Mouse (Mus musculus): ENCODE measurements around the gene Clstn2. TPM values are rescaled to one million over a fixed set of nuclear protein-coding genes. Genes with fewer than 3 reads are reported as not detected.

Gene Clstn2
- total and polyA plus RNA-seq, 3 experiments = 0.05 TPM; not detected in 2

DNA sequence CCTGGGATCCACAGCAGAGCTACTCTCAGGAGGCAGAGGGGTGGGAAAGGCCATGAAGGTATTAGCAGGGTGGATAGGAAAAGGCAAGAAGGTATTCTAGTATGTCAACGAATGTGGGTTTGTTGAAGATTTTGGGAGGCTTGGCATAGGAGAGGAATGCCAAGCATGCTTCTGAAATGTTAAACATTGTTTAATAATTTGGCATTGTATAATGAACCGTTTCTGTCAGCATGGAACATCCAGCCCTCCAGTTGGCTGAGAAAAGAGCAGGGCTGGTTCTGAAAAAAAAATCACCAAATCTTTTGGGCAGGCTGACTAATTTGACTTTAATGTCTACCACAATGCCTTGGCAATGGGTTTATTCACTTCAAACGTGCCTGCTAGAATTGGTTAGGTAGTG is 355.9 kb downstream of the Clstn2 start:
- ATAC-seq (ENCODE audit: extremely low read depth, insufficient number of reproducible peaks, low FRiP score, poor library complexity, severe bottlenecking) (no peak), DNase-seq (ENCODE audit: low spot score) (no peak)
- Histone ChIP-seq H3K4me3 (ENCODE audit: low read depth, low read length) (no peak overlapping the region), H3K36me3 (replicated peaks) (no peaks in the 10 kb centered on the region), H3K4me1 (ENCODE audit: insufficient read depth, low read depth, low read length) (no peaks in the 10 kb centered on the region), H3K27me3 (ENCODE audit: insufficient read depth, low read length) (no peaks in the 10 kb centered on the region), H3K9me3 (replicated peaks) (peaks cover 43% of the 10 kb centered on the region)
- TF ChIP-seq GATA1 (IDR thresholded peaks at IDR 0.05; ENCODE audit: borderline replicate concordance, low read length) (no peak), TAL1 (conservative IDR thresholded peaks at IDR 0.05; ENCODE audit: low read depth, low read length) (no peak), GATA2 (IDR thresholded peaks at IDR 0.05; ENCODE audit: borderline replicate concordance, low read depth, low read length) (no peak), POLR2AphosphoS5 (IDR thresholded peaks at IDR 0.05; ENCODE audit: insufficient replicate concordance, low read depth, low read length) (no peak), CTCF (IDR thresholded peaks at IDR 0.05; ENCODE audit: low read depth, low read length) (no peak)

DNA sequence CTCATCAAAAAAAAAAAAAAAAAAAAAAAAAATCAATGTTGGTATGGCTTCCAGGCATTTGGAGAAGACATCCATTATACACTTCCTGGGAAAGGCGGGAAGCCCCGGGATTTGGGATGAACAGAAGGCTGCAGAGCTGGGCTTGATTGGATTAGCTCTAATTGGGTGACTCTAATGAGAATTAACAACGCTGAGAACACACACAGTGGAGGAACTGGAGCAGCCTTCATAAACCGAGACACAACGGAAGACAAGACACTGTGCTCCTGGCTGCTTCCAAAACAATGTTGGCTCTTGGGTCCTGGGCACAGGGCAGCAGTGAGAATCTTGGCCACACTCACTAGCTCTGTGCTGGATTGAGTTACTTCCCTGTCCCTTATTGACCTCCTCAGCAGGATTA is 360.3 kb downstream of the Clstn2 start:
- no peak for DNase-seq (ENCODE audit: low spot score)
- TF ChIP-seq CTCF (IDR thresholded peaks at IDR 0.05; ENCODE audit: low read depth, low read length) = no peak
- TF ChIP-seq TAL1 (conservative IDR thresholded peaks at IDR 0.05; ENCODE audit: low read depth, low read length) = no peak
- no peak for TF ChIP-seq GATA2 (IDR thresholded peaks at IDR 0.05; ENCODE audit: borderline replicate concordance, low read depth, low read length)
- TF ChIP-seq GATA1 (IDR thresholded peaks at IDR 0.05; ENCODE audit: borderline replicate concordance, low read length) = no peak
- TF ChIP-seq POLR2AphosphoS5 (IDR thresholded peaks at IDR 0.05; ENCODE audit: insufficient replicate concordance, low read depth, low read length) = no peak
- Histone ChIP-seq H3K4me1 (ENCODE audit: insufficient read depth, low read depth, low read length) (no peaks in the 10 kb centered on the region), H3K4me3 (ENCODE audit: low read depth, low read length) (no peak overlapping the region), H3K27me3 (ENCODE audit: insufficient read depth, low read length) (no peaks in the 10 kb centered on the region), H3K9me3 (replicated peaks) (peaks cover 58% of the 10 kb centered on the region), H3K36me3 (replicated peaks) (no peaks in the 10 kb centered on the region)
- no peak for ATAC-seq (ENCODE audit: extremely low read depth, insufficient number of reproducible peaks, low FRiP score, poor library complexity, severe bottlenecking)

DNA sequence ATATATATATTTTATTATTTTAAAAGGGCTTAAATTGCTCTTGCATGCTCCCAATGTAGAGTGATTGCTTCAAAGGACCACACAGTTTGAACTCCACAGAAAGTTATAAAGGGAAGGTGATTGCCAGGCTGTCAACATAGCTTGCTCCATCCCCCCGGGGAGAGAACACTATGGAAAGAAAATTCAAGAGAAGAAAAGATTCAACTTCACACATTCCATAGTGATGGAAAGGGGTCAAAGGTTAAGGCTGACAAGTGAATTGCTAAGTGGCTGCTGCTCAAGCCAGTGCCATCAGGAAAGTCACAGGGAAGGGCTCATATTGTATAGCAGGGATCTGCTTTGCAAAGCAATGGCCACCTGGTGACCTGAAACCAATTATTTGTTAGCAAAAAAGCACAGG is 360.8 kb downstream of the Clstn2 start:
- H3K9me3 ChIP-seq (replicated peaks) = peaks cover 55% of the 10 kb centered on the region
- no peak for ATAC-seq (ENCODE audit: extremely low read depth, insufficient number of reproducible peaks, low FRiP score, poor library complexity, severe bottlenecking)
- no peaks in the 10 kb centered on the region for H3K36me3 ChIP-seq (replicated peaks)
- DNase-seq (ENCODE audit: low spot score) = no peak
- no peaks in the 10 kb centered on the region for H3K4me1 ChIP-seq (ENCODE audit: insufficient read depth, low read depth, low read length)
- no peaks in the 10 kb centered on the region for H3K27me3 ChIP-seq (ENCODE audit: insufficient read depth, low read length)
- no peak overlapping the region for H3K4me3 ChIP-seq (ENCODE audit: low read depth, low read length)
- TF ChIP-seq TAL1 (conservative IDR thresholded peaks at IDR 0.05; ENCODE audit: low read depth, low read length) (no peak), POLR2AphosphoS5 (IDR thresholded peaks at IDR 0.05; ENCODE audit: insufficient replicate concordance, low read depth, low read length) (no peak)

DNA sequence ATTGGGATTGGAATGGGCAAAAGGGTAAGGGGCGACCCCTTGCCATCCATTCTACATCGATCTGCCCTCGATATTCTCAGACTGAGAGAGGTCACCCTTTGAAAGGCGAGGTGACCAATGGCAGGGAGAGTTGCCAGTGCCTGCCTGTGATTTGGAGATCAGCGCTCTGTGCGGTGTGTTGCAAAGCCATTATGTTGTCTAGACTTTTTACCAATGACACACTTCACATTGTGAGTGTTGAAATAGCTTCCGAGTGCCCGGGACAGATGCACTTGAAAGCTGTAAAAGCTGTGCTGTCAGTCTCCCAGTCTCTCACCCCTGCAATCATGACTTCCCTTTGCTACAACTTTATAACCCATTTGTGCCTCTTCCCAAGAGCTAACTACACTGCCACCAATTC is 362.3 kb downstream of the Clstn2 start:
- Histone ChIP-seq H3K27me3 (ENCODE audit: insufficient read depth, low read length) (no peaks in the 10 kb centered on the region), H3K9me3 (replicated peaks) (peaks cover 52% of the 10 kb centered on the region), H3K4me1 (ENCODE audit: insufficient read depth, low read depth, low read length) (no peaks in the 10 kb centered on the region), H3K4me3 (ENCODE audit: low read depth, low read length) (no peak overlapping the region), H3K36me3 (replicated peaks) (no peaks in the 10 kb centered on the region)
- no peak for TF ChIP-seq GATA1 (IDR thresholded peaks at IDR 0.05; ENCODE audit: borderline replicate concordance, low read length)
- TF ChIP-seq TAL1 (conservative IDR thresholded peaks at IDR 0.05; ENCODE audit: low read depth, low read length) = no peak
- no peak for TF ChIP-seq GATA2 (IDR thresholded peaks at IDR 0.05; ENCODE audit: borderline replicate concordance, low read depth, low read length)
- TF ChIP-seq CTCF (IDR thresholded peaks at IDR 0.05; ENCODE audit: low read depth, low read length) = no peak
- TF ChIP-seq POLR2AphosphoS5 (IDR thresholded peaks at IDR 0.05; ENCODE audit: insufficient replicate concordance, low read depth, low read length) = no peak
- ATAC-seq (ENCODE audit: extremely low read depth, insufficient number of reproducible peaks, low FRiP score, poor library complexity, severe bottlenecking) (no peak), DNase-seq (ENCODE audit: low spot score) (no peak)

DNA sequence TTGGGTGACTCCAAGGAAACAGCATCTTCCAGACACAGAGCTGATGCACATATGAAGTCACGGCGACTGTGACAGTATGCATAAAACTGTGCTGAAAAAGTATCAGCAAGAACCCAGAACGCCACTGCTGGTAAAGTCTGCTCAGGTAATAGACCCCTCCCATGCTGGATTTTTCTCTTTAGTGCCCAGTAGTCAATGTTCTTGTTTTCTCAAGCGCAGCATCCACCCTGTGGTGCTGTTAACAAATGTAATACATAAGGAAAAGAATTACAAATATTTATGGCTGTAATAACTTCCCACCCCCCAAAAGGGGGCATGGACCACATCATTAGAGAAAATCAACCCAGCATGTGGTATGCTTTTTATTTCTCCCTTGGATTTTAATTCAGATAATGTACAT is 372.0 kb downstream of the Clstn2 start:
- H3K4me3 ChIP-seq (ENCODE audit: low read depth, low read length) = no peak overlapping the region
- no peaks in the 10 kb centered on the region for H3K4me1 ChIP-seq (ENCODE audit: insufficient read depth, low read depth, low read length)
- no peaks in the 10 kb centered on the region for H3K36me3 ChIP-seq (replicated peaks)
- no peak for TF ChIP-seq GATA2 (IDR thresholded peaks at IDR 0.05; ENCODE audit: borderline replicate concordance, low read depth, low read length)
- no peak for TF ChIP-seq CTCF (IDR thresholded peaks at IDR 0.05; ENCODE audit: low read depth, low read length)
- TF ChIP-seq POLR2AphosphoS5 (IDR thresholded peaks at IDR 0.05; ENCODE audit: insufficient replicate concordance, low read depth, low read length) = no peak
- no peak for TF ChIP-seq TAL1 (conservative IDR thresholded peaks at IDR 0.05; ENCODE audit: low read depth, low read length)
- no peak for TF ChIP-seq GATA1 (IDR thresholded peaks at IDR 0.05; ENCODE audit: borderline replicate concordance, low read length)
- H3K27me3 ChIP-seq (ENCODE audit: insufficient read depth, low read length) = no peaks in the 10 kb centered on the region
- ATAC-seq (ENCODE audit: extremely low read depth, insufficient number of reproducible peaks, low FRiP score, poor library complexity, severe bottlenecking) = no peak
- no peak for DNase-seq (ENCODE audit: low spot score)
- H3K9me3 ChIP-seq (replicated peaks) = peaks cover 43% of the 10 kb centered on the region

DNA sequence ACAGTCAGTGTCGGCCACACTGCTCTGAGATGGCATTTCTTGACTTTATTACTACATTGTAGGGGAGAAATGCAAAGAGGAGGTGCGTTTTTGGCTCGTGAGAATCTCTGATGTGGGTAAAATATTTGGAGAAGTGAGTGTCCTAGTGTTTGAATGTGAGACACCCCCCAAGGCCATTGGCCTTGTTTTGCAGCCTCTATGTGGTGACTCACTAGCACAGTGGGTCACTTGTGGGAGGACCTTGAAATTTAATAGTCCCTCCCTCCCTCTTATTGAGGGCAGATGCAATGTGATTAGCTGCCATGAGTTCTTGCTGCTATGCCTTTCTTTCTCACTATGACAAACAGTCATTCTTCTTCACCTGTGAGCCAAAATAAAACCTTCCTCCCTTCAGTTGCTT is 374.2 kb downstream of the Clstn2 start:
- DNase-seq (ENCODE audit: low spot score) (no peak), ATAC-seq (ENCODE audit: extremely low read depth, insufficient number of reproducible peaks, low FRiP score, poor library complexity, severe bottlenecking) (no peak)
- no peaks in the 10 kb centered on the region for H3K4me1 ChIP-seq (ENCODE audit: insufficient read depth, low read depth, low read length)
- TF ChIP-seq POLR2AphosphoS5 (IDR thresholded peaks at IDR 0.05; ENCODE audit: insufficient replicate concordance, low read depth, low read length) (no peak), CTCF (IDR thresholded peaks at IDR 0.05; ENCODE audit: low read depth, low read length) (no peak)
- H3K4me3 ChIP-seq (ENCODE audit: low read depth, low read length) = no peak overlapping the region
- no peaks in the 10 kb centered on the region for H3K36me3 ChIP-seq (replicated peaks)
- peaks cover 37% of the 10 kb centered on the region for H3K9me3 ChIP-seq (replicated peaks)
- H3K27me3 ChIP-seq (ENCODE audit: insufficient read depth, low read length) = no peaks in the 10 kb centered on the region

DNA sequence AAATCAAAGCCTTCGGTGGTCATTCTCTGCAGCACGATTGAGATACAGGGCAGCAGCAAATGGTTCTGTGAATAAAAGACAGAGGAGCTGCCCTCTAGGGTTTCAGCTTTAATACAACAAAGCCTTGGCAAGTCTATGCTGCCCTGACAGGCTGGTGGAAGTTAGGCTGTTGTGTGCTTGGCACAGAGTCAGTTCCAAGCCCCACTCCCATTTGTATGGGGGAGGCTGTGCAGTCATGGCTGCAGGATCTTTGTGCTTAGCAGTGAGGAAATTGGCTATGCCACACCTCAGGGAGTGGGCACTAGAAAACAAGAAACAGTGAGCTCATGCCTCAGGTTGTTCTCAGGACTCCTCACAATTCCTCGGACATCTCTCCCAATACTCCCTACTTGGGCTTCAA is 384.6 kb downstream of the Clstn2 start:
- no peaks in the 10 kb centered on the region for H3K27me3 ChIP-seq (ENCODE audit: insufficient read depth, low read length)
- no peak for ATAC-seq (ENCODE audit: extremely low read depth, insufficient number of reproducible peaks, low FRiP score, poor library complexity, severe bottlenecking)
- no peak for DNase-seq (ENCODE audit: low spot score)
- H3K9me3 ChIP-seq (replicated peaks) = peaks cover 51% of the 10 kb centered on the region
- H3K36me3 ChIP-seq (replicated peaks) = no peaks in the 10 kb centered on the region
- H3K4me3 ChIP-seq (ENCODE audit: low read depth, low read length) = no peak overlapping the region
- no peak for TF ChIP-seq GATA1 (IDR thresholded peaks at IDR 0.05; ENCODE audit: borderline replicate concordance, low read length)
- no peak for TF ChIP-seq POLR2AphosphoS5 (IDR thresholded peaks at IDR 0.05; ENCODE audit: insufficient replicate concordance, low read depth, low read length)
- TF ChIP-seq TAL1 (conservative IDR thresholded peaks at IDR 0.05; ENCODE audit: low read depth, low read length) = no peak
- TF ChIP-seq CTCF (IDR thresholded peaks at IDR 0.05; ENCODE audit: low read depth, low read length) = no peak
- no peak for TF ChIP-seq GATA2 (IDR thresholded peaks at IDR 0.05; ENCODE audit: borderline replicate concordance, low read depth, low read length)
- no peaks in the 10 kb centered on the region for H3K4me1 ChIP-seq (ENCODE audit: insufficient read depth, low read depth, low read length)
